Mouse (Mus musculus) forebrain, embryonic 11.5 days (tissue): Measurements from ENCODE around the gene Fxyd7. TPM values are rescaled to one million over a fixed set of nuclear protein-coding genes. Genes with fewer than 3 reads are reported as not detected.
A peak's percentile ranks its signal among the peaks of the same experiment; 100 is the strongest.

Experiments used
- ATAC-seq: fragments of 200-750 bp; cut with Nextera tagmentation; replicated peaks from 2 replicates; pipeline ENCODE4 v1.8.0; 2017; ENCODE audit warnings: moderate TSS enrichment; ENCODE audit not compliant: low FRiP score
- DNase-seq: peaks from one replicate; pipeline ENCODE4 v3.0.0-alpha.2; 2017; ENCODE audit warnings: low spot score
- H3K27ac ChIP-seq: fragments of 300-500 bp; sonication (generic); 2 replicates; pipeline ENCODE4 v1.5.1; 2014; ENCODE audit warnings: low read depth, low read length
- H3K27me3 ChIP-seq: fragments of 300-500 bp; sonication (generic); 2 replicates; pipeline ENCODE4 v1.6.1; 2014; ENCODE audit warnings: mild to moderate bottlenecking, low read length, mixed read lengths; ENCODE audit not compliant: control insufficient read depth, insufficient read depth
- H3K36me3 ChIP-seq: fragments of 300-500 bp; sonication (generic); 2 replicates; pipeline ENCODE4 v1.6.1; 2014; ENCODE audit warnings: mild to moderate bottlenecking, low read length, moderate library complexity, mixed read lengths; ENCODE audit not compliant: control insufficient read depth, insufficient read depth
- H3K4me1 ChIP-seq: fragments of 300-500 bp; sonication (generic); replicated peaks from 2 replicates; pipeline ENCODE4 v1.6.1; 2014; ENCODE audit warnings: low read length, mixed read lengths; ENCODE audit not compliant: control insufficient read depth, insufficient read depth
- H3K4me2 ChIP-seq: fragments of 300-500 bp; sonication (generic); 2 replicates; pipeline ENCODE4 v1.6.1; 2014; ENCODE audit warnings: low read depth, mild to moderate bottlenecking, low read length, moderate library complexity, mixed read lengths; ENCODE audit not compliant: severe bottlenecking
- H3K4me3 ChIP-seq: fragments of 300-500 bp; sonication (generic); 2 replicates; pipeline ENCODE4 v1.5.1; 2014; ENCODE audit warnings: low read depth, low read length
- H3K9ac ChIP-seq: fragments of 300-500 bp; sonication (generic); 2 replicates; pipeline ENCODE4 v1.6.1; 2014; ENCODE audit warnings: low read length
- H3K9me3 ChIP-seq: fragments of 300-500 bp; sonication (generic); 2 replicates; pipeline ENCODE4 v1.6.1; 2016; ENCODE audit warnings: low read length, mixed read lengths; ENCODE audit not compliant: control insufficient read depth
- WGBS: fragments of 180-500 bp; shearing (Covaris S2); extraction: QIAGEN DNeasy Blood & Tissue Kit; methylation state at CpG from one replicate; pipeline ENCODE4 v1.1.7; 2014; 5-methylcytosine and 5-hydroxymethylcytosine counted together
- polyA plus RNA-seq: library from polyadenylated mRNA; unstranded; fragments of >200 nt; fragmentation: Nextera tagmentation; extraction: Ambion mirVana; gene quantifications from 2 replicates; pipeline ENCODE4 v1.2.1, GENCODE M21; 2014

Fxyd7 gene
- 4.1 and 4.9 TPM in 2 replicates for polyA plus RNA-seq

DNA sequence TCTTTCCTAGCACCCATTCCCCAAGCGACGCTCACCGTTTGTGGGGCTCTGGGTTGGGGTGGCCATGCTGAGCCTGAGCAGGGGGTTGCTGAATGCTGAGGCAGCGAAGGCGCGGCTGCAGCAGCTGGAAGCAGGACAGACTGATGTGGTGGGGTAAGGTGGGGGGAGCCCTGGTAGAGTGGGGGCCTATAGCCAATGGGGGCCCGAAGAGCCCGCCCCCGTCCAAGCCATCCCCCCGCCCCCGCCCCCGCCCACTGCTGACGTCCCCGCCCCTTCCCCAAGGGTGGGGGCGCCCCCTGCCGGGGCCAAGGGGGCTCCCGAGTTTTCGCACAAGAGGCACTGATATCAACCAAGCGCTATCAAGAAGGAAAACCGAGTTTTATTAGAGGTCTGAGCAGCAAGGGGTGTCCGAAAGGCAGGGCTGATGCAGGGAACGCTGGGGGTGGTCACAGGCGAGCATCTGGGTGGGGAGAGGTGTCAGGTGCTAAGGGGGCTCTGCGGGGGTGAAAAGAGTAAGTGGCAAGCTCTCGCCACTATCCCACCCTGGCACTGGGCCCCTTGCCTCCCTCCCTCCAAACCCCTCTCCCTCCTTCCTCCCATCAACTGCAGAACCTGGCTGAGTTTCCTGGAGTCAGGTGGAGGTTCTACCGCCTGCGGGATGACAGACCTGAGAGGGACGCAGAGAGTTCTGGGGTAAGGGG lies at the start of gene Fxyd7:
Gene Fxyd7 (minus strand): TSS at position 147 of the 701 bp plus-strand sequence.
- no peak within 1 kb of the TSS for H3K27ac ChIP-seq
- H3K4me1 ChIP-seq: peaks cover 9% of the 10 kb centered on the region
- ATAC-seq (no peak), DNase-seq (no peak)
- peaks cover 54% of the 10 kb centered on the region for H3K27me3 ChIP-seq
- no peaks in the 10 kb centered on the region for H3K36me3 ChIP-seq
- peak within 1 kb of the TSS; percentile 12; the same call in 1 of the 2 replicates for H3K4me2 ChIP-seq
- H3K9me3 ChIP-seq: no peaks in the 10 kb centered on the region
- H3K4me3 ChIP-seq: peak within 1 kb of the TSS; percentile 11; the same call in 1 of the 2 replicates
- WGBS: 2% methylated on average over 23 of the region's 28 CpGs
- H3K9ac ChIP-seq: no peak within 1 kb of the TSS

DNA sequence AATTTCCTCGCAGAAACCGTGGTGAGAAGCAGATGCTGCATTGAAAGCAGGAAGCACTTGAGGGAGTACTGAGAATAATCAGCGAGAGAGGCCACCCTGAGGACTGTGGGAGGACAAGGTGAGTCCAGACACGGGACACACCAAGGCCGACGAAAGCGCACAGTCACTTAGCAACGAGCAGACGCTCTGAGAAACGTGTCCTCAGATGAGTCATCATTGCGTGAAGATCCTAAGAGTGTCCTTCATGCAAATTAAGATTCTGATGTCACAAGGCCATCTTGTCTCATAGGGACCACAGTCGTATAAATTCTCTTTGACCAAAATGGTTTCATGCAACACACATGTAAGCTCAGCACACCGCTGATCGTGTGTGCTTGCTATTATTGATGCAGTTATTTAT lies 49.5 kb upstream of the Fxyd7 start:
- no peaks in the 10 kb centered on the region for H3K36me3 ChIP-seq
- no peaks in the 10 kb centered on the region for H3K4me1 ChIP-seq
- DNase-seq (no peak), ATAC-seq (no peak)
- no peak overlapping the region for H3K9ac ChIP-seq
- H3K27ac ChIP-seq: no peak overlapping the region
- H3K9me3 ChIP-seq: no peaks in the 10 kb centered on the region
- no peaks in the 10 kb centered on the region for H3K27me3 ChIP-seq
- 89% methylated on average over 14 of the region's 14 CpGs for WGBS
- H3K4me2 ChIP-seq: no peak overlapping the region
- H3K4me3 ChIP-seq: no peak overlapping the region

DNA sequence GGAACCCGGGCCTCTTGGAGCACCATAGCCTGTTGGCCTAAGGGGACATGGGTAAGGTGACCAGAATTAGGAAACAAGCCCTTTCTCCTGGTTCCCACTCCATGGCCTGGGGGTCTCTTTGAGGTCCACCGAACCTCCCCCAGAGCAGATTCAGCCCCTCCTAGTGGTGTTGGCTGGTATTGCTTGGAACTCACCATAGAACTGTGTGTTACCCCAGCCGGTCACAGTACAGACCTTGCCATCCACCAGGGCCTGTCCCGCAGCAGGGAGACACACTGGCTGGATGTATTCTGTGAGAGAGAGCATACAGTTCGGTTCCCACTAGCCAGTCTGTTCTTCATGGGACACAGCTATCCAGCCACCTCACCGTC lies 48.3 kb upstream of the Fxyd7 start:
- DNase-seq (no peak), ATAC-seq (no peak)
- Histone ChIP-seq H3K4me3 (no peak overlapping the region), H3K9ac (no peak overlapping the region), H3K36me3 (no peaks in the 10 kb centered on the region), H3K4me1 (no peaks in the 10 kb centered on the region), H3K9me3 (no peaks in the 10 kb centered on the region), H3K4me2 (no peak overlapping the region), H3K27me3 (no peaks in the 10 kb centered on the region), H3K27ac (no peak overlapping the region)
- WGBS: 83% methylated on average over 6 of the region's 6 CpGs

GRCm38 (mm10) chr7:31098697-31099611 lies 47.7 kb upstream of the Fxyd7 start:
- H3K9me3 ChIP-seq: no peaks in the 10 kb centered on the region
- ATAC-seq (0 out of 2 replicates have a peak, but pooled peaks have one; percentile 34), DNase-seq (no peak)
- H3K4me2 ChIP-seq: no peak overlapping the region
- no peaks in the 10 kb centered on the region for H3K36me3 ChIP-seq
- no peak overlapping the region for H3K4me3 ChIP-seq
- no peak overlapping the region for H3K27ac ChIP-seq
- no peaks in the 10 kb centered on the region for H3K27me3 ChIP-seq
- no peaks in the 10 kb centered on the region for H3K4me1 ChIP-seq
- H3K9ac ChIP-seq: no peak overlapping the region
- WGBS: 82% methylated on average over 22 of the region's 22 CpGs

- Histone ChIP-seq H3K4me3 (peak overlapping the region; percentile 11; the same call in 1 of the 2 replicates), H3K9me3 (no peaks in the 10 kb centered on the region), H3K4me2 (peak overlapping the region; percentile 29; the same call in 1 of the 2 replicates), H3K27me3 (no peaks in the 10 kb centered on the region), H3K4me1 (no peaks in the 10 kb centered on the region), H3K27ac (no peak overlapping the region), H3K36me3 (no peaks in the 10 kb centered on the region), H3K9ac (no peak overlapping the region; the same call in 1 of the 2 replicates)
- WGBS: 46% methylated on average over 19 of the region's 20 CpGs
- ATAC-seq (peak; percentile 94), DNase-seq (peak; percentile 94)
Observed at GRCm38 (mm10) chr7:31097583-31098248, 46.4 kb upstream of the Fxyd7 start.

DNA sequence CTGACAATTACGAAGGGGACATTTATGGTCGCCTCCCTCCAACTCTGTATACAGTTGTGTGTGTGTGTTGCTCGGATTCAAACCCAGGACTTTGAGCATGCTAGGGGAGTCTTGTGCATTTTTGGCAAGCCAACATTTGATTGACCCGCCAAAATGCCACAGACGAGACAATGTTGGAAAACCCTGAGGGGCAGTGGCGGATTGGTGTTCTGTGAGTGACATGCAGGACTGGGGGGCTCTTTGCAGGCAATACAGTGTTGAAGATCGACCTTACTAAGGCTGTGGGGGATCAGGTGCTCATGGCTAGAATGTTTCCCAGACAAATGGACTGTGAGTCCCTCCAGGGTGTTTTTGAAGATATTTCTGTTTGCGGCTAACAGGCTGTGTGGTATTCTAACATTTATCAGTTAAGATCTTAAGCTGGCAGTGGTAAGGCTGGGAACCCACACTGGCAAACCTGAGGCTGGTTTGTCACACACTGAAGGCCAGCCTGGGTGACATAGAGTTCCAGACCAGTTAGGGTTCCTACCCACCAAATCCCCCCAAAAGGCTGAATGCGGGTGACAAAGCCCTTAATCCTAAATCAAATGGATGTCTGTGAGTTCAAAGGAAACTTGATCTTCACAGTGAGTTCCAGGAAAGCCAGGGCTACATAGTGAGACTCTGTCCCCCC lies 45.8 kb upstream of the Fxyd7 start:
- no peak overlapping the region for H3K9ac ChIP-seq
- ATAC-seq (no peak), DNase-seq (no peak)
- no peak overlapping the region for H3K27ac ChIP-seq
- no peak overlapping the region for H3K4me3 ChIP-seq
- WGBS: 74% methylated on average over 9 of the region's 9 CpGs
- no peaks in the 10 kb centered on the region for H3K9me3 ChIP-seq
- H3K27me3 ChIP-seq: no peaks in the 10 kb centered on the region
- H3K4me2 ChIP-seq: no peak overlapping the region
- no peaks in the 10 kb centered on the region for H3K36me3 ChIP-seq
- H3K4me1 ChIP-seq: no peaks in the 10 kb centered on the region

DNA sequence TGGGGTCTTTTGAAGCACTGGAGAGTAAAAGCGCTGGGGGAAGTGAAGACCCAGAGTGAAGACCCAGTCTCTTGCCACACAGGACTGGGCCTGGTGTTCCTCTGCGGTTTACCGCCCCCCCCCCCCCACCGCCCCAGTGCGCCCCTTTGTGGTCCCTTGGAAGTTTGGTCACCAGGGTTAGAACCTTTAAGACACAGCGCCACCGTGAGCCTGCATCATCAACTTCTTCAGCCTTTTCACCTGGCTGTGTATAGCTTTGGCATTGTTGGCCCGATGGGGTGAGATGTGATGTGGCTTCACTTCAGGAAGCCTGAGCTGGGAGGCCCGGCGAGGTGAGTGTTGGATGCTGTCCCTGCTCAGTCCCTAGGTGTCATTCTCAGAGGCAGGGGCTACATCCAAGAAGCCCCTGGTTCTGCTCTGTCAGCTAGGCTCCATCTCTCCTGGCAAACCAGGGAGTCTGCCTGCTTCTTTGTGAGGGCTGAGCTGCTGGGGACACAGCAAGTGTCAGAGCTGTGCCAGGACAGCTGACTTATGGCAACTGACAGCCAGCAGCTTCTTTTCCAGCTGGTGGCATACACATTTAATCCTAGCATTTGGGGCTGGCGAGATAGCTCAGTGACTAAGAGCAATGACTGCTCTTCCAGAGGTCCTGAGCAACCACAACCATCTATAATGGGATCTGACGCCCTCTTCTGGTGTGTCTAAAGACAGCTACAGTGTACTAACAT lies 43.7 kb upstream of the Fxyd7 start:
- H3K27me3 ChIP-seq: no peaks in the 10 kb centered on the region
- H3K4me3 ChIP-seq: no peak overlapping the region
- 25% methylated on average over 12 of the region's 12 CpGs for WGBS
- H3K9ac ChIP-seq: no peak overlapping the region
- no peak overlapping the region for H3K4me2 ChIP-seq
- DNase-seq: no peak
- no peaks in the 10 kb centered on the region for H3K36me3 ChIP-seq
- no peaks in the 10 kb centered on the region for H3K9me3 ChIP-seq
- no peak overlapping the region for H3K27ac ChIP-seq
- no peaks in the 10 kb centered on the region for H3K4me1 ChIP-seq
- no peak for ATAC-seq
